Mouse (Mus musculus) liver, postnatal 0 days (tissue): ENCODE data around the gene Gfi1. TPM values are rescaled to one million over a fixed set of nuclear protein-coding genes. Genes with fewer than 3 reads are reported as not detected.

ENCODE experiments used
- ATAC-seq: fragments of 200-750 bp; cut with Nextera tagmentation; 2 replicates; pipeline ENCODE4 v1.8.0; 2017; ENCODE audit warnings: mild to moderate bottlenecking, moderate library complexity
- DNase-seq: peaks from one replicate; pipeline ENCODE4 v3.0.0-alpha.2; 2016
- H3K27ac ChIP-seq: fragments of 300-500 bp; sonication (generic); 2 replicates; pipeline ENCODE4 v1.5.1; 2014; ENCODE audit warnings: antibody characterized with exemption, moderate library complexity, mild to moderate bottlenecking, low read depth
- H3K27me3 ChIP-seq: fragments of 300-500 bp; sonication (generic); 2 replicates; pipeline ENCODE4 v1.6.1; 2014; ENCODE audit warnings: low read length, control low read depth, mixed read lengths; ENCODE audit not compliant: insufficient read depth
- H3K36me3 ChIP-seq: fragments of 300-500 bp; sonication (generic); replicated peaks from 2 replicates; pipeline ENCODE4 v1.6.1; 2014; ENCODE audit warnings: mild to moderate bottlenecking, control low read depth, low read length, moderate library complexity, mixed read lengths; ENCODE audit not compliant: insufficient read depth
- H3K4me1 ChIP-seq: fragments of 300-500 bp; sonication (generic); 2 replicates; pipeline ENCODE4 v1.6.1; 2014; ENCODE audit warnings: antibody characterized with exemption, mild to moderate bottlenecking, control low read depth; ENCODE audit not compliant: insufficient read depth
- H3K4me2 ChIP-seq: fragments of 300-500 bp; sonication (generic); 2 replicates; pipeline ENCODE4 v1.6.1; 2014; ENCODE audit warnings: low read depth, mild to moderate bottlenecking, low read length, moderate library complexity, mixed read lengths
- H3K4me3 ChIP-seq: fragments of 300-500 bp; sonication (generic); 2 replicates; pipeline ENCODE4 v1.5.1; 2014; ENCODE audit warnings: low read depth, low read length
- H3K9ac ChIP-seq: fragments of 300-500 bp; sonication (generic); replicated peaks from 2 replicates; pipeline ENCODE4 v1.6.1; 2014; ENCODE audit warnings: mild to moderate bottlenecking, moderate library complexity
- H3K9me3 ChIP-seq: fragments of 300-500 bp; sonication (generic); 2 replicates; pipeline ENCODE4 v1.6.1; 2016; ENCODE audit warnings: mild to moderate bottlenecking, control low read depth, low read length, mixed read lengths
- CTCF ChIP-seq: sonication (generic); IDR thresholded peaks from 2 replicates; pipeline ENCODE4 v1.5.1; 2016; ENCODE audit warnings: antibody characterized with exemption, low read depth
- EP300 ChIP-seq: IDR thresholded peaks from 2 replicates; pipeline ENCODE4 v1.6.1; 2016; ENCODE audit warnings: antibody characterized with exemption, low read depth, mild to moderate bottlenecking
- WGBS: fragments of 180-500 bp; shearing (Covaris S2); extraction: QIAGEN DNeasy Blood & Tissue Kit; methylation state at CpG from one replicate; pipeline ENCODE4 v1.1.7; 2014; ENCODE audit not compliant: insufficient replicate concordance; 5-methylcytosine and 5-hydroxymethylcytosine counted together
- polyA plus RNA-seq: library from polyadenylated mRNA; unstranded; fragments of >200 nt; fragmentation: Nextera tagmentation; extraction: Ambion mirVana; gene quantifications from 2 replicates; pipeline ENCODE4 v1.2.1, GENCODE M21; 2015

Gfi1 gene
- polyA plus RNA-seq = 1.3 and 1.4 TPM in 2 replicates

GRCm38 (mm10) chr5:107725435-107726261 is at the start of gene Gfi1:
TSS of gene Gfi1 (minus strand) at chr5:107726036.
- Histone ChIP-seq H3K4me1 (peaks cover 44% of the 10 kb centered on the region), H3K4me2 (peak within 1 kb of the TSS; percentile 77), H3K27ac (peak within 1 kb of the TSS; percentile 73), H3K9ac (peak within 1 kb of the TSS; percentile 53), H3K9me3 (no peaks in the 10 kb centered on the region), H3K27me3 (peaks cover 77% of the 10 kb centered on the region), H3K4me3 (peak within 1 kb of the TSS; percentile 47), H3K36me3 (no peaks in the 10 kb centered on the region; the same call in 1 of the 2 replicates)
- TF ChIP-seq CTCF (no peak), EP300 (no peak)
- DNase-seq (peak; percentile 62), ATAC-seq (peak; percentile 50)
- under 1% methylated on average over 41 of the region's 41 CpGs for WGBS

- Histone ChIP-seq H3K4me1 (no peaks in the 10 kb centered on the region), H3K4me3 (no peak overlapping the region), H3K27me3 (no peaks in the 10 kb centered on the region), H3K36me3 (peaks cover 12% of the 10 kb centered on the region), H3K9ac (no peak overlapping the region), H3K4me2 (no peak overlapping the region), H3K9me3 (no peaks in the 10 kb centered on the region), H3K27ac (no peak overlapping the region)
- 52% methylated on average over 5 of the region's 5 CpGs for WGBS
- ATAC-seq (no peak), DNase-seq (no peak)
- TF ChIP-seq CTCF = no peak
- no peak for TF ChIP-seq EP300
Measured at GRCm38 (mm10) chr5:107772049-107772448, 46.2 kb upstream of the Gfi1 start.

- Histone ChIP-seq H3K27ac (no peak overlapping the region), H3K4me3 (no peak overlapping the region), H3K4me2 (no peak overlapping the region), H3K4me1 (no peaks in the 10 kb centered on the region), H3K9me3 (no peaks in the 10 kb centered on the region), H3K27me3 (no peaks in the 10 kb centered on the region), H3K36me3 (peaks cover 12% of the 10 kb centered on the region), H3K9ac (no peak overlapping the region)
- no peak for ATAC-seq
- no peak for DNase-seq
- WGBS = 72% methylated on average over 1 of the region's 1 CpGs
- TF ChIP-seq EP300 = 0 out of 2 replicates have a peak, but pooled peaks have one; percentile 30
- no peak for TF ChIP-seq CTCF
Measured at GRCm38 (mm10) chr5:107768224-107768623, 42.4 kb upstream of the Gfi1 start.

GRCm38 (mm10) chr5:107765946-107766345 is 40.1 kb upstream of the Gfi1 start:
- Histone ChIP-seq H3K36me3 (peaks cover 6% of the 10 kb centered on the region), H3K4me2 (no peak overlapping the region), H3K9me3 (no peaks in the 10 kb centered on the region), H3K27ac (no peak overlapping the region), H3K4me1 (no peaks in the 10 kb centered on the region), H3K27me3 (no peaks in the 10 kb centered on the region), H3K9ac (no peak overlapping the region), H3K4me3 (no peak overlapping the region)
- DNase-seq = no peak
- 94% methylated on average over 4 of the region's 4 CpGs for WGBS
- TF ChIP-seq CTCF (no peak), EP300 (no peak)
- ATAC-seq = no peak

- DNase-seq (no peak), ATAC-seq (no peak)
- Histone ChIP-seq H3K27ac (no peak overlapping the region), H3K27me3 (no peaks in the 10 kb centered on the region), H3K9me3 (no peaks in the 10 kb centered on the region), H3K4me3 (no peak overlapping the region), H3K4me2 (no peak overlapping the region), H3K9ac (no peak overlapping the region), H3K36me3 (peaks cover 14% of the 10 kb centered on the region), H3K4me1 (0 out of 2 replicates have a peak, but pooled peaks cover 4% of the 10 kb centered on the region)
- TF ChIP-seq EP300 = no peak
- no peak for TF ChIP-seq CTCF
- 30% methylated on average over 1 of the region's 1 CpGs for WGBS
Measured at GRCm38 (mm10) chr5:107764486-107764885, 38.6 kb upstream of the Gfi1 start.

- TF ChIP-seq EP300 (no peak), CTCF (no peak)
- H3K27ac ChIP-seq = no peak overlapping the region
- H3K36me3 ChIP-seq = peaks cover 18% of the 10 kb centered on the region
- ATAC-seq (no peak), DNase-seq (no peak)
- no peak overlapping the region for H3K4me2 ChIP-seq
- no peaks in the 10 kb centered on the region for H3K27me3 ChIP-seq
- H3K4me1 ChIP-seq = 0 out of 2 replicates have a peak, but pooled peaks cover 4% of the 10 kb centered on the region
- H3K9ac ChIP-seq = no peak overlapping the region
- no peak overlapping the region for H3K4me3 ChIP-seq
- no peaks in the 10 kb centered on the region for H3K9me3 ChIP-seq
Measured at GRCm38 (mm10) chr5:107763674-107764073, 37.8 kb upstream of the Gfi1 start.
